Mouse (Mus musculus) myocyte (in vitro differentiated cells): Measurements from ENCODE around the gene Ntrk3.

Source experiments
- MYOD1 ChIP-seq, 3 experiments: IDR thresholded peaks; one replicate each; pipeline ENCODE4 v1.6.1; 2011; ENCODE audit warnings: control low read depth in 2 of 3, low read depth in 2 of 3, mild to moderate bottlenecking in 2 of 3, moderate library complexity in 1 of 3; ENCODE audit not compliant: insufficient read length in 2 of 3, control insufficient read depth in 1 of 3
- MYOG ChIP-seq, 3 experiments: IDR thresholded peaks; one replicate each; pipeline ENCODE4 v1.6.1; 2011; ENCODE audit warnings: control low read depth in 2 of 3, low read depth in 2 of 3, mild to moderate bottlenecking in 2 of 3; ENCODE audit not compliant: insufficient read length in 2 of 3, control insufficient read depth in 1 of 3, insufficient read depth in 1 of 3
- POLR2A ChIP-seq: IDR thresholded peaks from one replicate; pipeline ENCODE4 v1.6.1; 2011; ENCODE audit warnings: low read depth, mild to moderate bottlenecking, control low read depth, moderate library complexity; ENCODE audit not compliant: insufficient read length
- REST ChIP-seq: IDR thresholded peaks from one replicate; pipeline ENCODE4 v1.6.1; 2011; ENCODE audit warnings: mild to moderate bottlenecking, control low read depth, moderate library complexity; ENCODE audit not compliant: insufficient read depth, insufficient read length
- USF1 ChIP-seq: IDR thresholded peaks from one replicate; pipeline ENCODE4 v1.6.1; 2011; ENCODE audit warnings: low read depth, mild to moderate bottlenecking, control low read depth, moderate library complexity

- TF ChIP-seq MYOG (IDR thresholded peaks at IDR 0.05; ENCODE audit: control insufficient read depth in 1 of 3, insufficient read depth in 1 of 3, insufficient read length in 2 of 3, low read depth in 2 of 3) = no peak
- no peak for TF ChIP-seq USF1
- TF ChIP-seq POLR2A = no peak
- no peak for TF ChIP-seq MYOD1 (IDR thresholded peaks at IDR 0.05; ENCODE audit: control insufficient read depth in 1 of 3, insufficient read length in 2 of 3, low read depth in 2 of 3)
- no peak for TF ChIP-seq REST
Observed at GRCm38 (mm10) chr7:78731391-78731790, 6.4 kb downstream of the Ntrk3 start.
